Mouse (Mus musculus) brain, embryonic 14.5 days (tissue): ENCODE results near the gene Gm21974.

Source experiments
- CTCF ChIP-seq: fragments of 200-500 bp; IDR thresholded peaks from 2 replicates; pipeline ENCODE4 v1.5.1; 2012; ENCODE audit warnings: inconsistent platforms, mild to moderate bottlenecking, moderate library complexity, borderline replicate concordance; ENCODE audit not compliant: insufficient read depth, insufficient read length; ENCODE audit errors: extremely low read depth
- POLR2A ChIP-seq: fragments of 200-500 bp; IDR thresholded peaks from 2 replicates; pipeline ENCODE4 v1.6.1; 2012; ENCODE audit warnings: mild to moderate bottlenecking, inconsistent platforms, borderline replicate concordance; ENCODE audit not compliant: poor library complexity, insufficient read depth, insufficient read length, severe bottlenecking; ENCODE audit errors: extremely low read depth

DNA sequence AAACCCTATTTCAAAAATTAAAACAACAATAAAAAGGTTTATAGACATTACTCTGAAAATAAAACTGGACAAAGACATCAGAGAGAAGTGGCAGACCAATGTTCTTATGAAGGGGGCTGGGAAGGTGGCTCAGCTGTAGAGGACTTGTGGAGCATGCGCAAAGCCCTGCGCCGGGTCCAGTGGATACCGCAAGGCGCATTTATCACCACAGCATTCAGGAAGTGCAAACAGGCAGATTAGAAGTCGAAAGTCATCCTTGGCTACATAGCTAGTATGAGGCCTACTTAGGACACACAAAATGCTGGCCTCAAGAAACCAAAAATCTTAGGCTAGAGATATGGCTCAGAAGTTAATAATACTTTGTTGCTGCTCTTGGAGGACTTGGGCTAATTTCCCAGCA, 37.0 kb downstream of the Gm21974 start:
- TF ChIP-seq CTCF (no peak), POLR2A (no peak)
